Mouse (Mus musculus): Measurements from ENCODE around the gene Stub1. TPM values are rescaled to one million over a fixed set of nuclear protein-coding genes. Genes with fewer than 3 reads are reported as not detected.
"Not testable (repeated sequence)": the region's sequence is repeated elsewhere in the genome, so short reads cannot be mapped to it uniquely, and the experiment has no call there.

The Stub1 gene
- total RNA-seq, 2 experiments from 2014 or later, result 54.7 to 67.6 TPM

GRCm38 (mm10) chr17:25825984-25826570 is 7.1 kb downstream of the Stub1 start:
- ATAC-seq (ENCODE audit: poor library complexity, severe bottlenecking), result no peak

GRCm38 (mm10) chr17:25825311-25825710 is 7.9 kb downstream of the Stub1 start:
- ATAC-seq (ENCODE audit: poor library complexity, severe bottlenecking), result no peak

DNA sequence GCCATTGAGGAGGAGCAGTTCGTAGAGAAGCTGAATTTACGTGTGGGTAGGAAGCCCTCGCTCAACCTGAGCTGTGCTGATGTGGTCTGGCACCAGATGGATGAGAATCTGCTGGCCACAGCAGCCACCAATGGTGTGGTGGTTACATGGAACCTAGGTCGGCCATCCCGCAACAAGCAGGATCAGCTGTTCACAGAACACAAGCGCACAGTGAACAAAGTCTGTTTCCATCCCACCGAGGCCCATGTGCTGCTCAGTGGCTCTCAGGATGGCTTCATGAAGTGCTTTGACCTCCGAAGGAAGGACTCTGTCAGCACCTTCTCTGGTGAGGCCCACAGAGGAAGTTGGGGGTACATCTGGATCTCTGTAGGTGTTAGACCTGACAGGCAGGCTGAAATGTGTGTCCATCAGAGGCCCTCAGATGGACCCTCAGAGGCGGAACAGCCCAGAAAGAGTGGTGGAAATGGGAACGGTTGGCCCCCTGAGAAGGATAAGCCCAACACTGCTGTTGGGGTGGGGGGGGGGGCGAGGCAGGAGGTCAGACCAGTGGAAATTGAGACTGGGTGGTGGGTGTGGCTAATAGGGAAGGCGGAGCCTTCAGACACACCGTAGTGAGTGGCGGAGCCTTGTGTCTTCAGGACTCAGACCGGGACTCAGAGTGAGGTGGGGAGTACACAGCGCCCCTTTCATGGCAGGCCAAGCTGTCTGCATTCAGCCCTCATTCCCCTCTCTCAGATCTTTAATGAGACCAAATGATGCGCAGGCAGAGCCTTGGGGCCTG is 8.7 kb downstream of the Stub1 start:
- no peak for ATAC-seq (ENCODE audit: poor library complexity, severe bottlenecking)

DNA sequence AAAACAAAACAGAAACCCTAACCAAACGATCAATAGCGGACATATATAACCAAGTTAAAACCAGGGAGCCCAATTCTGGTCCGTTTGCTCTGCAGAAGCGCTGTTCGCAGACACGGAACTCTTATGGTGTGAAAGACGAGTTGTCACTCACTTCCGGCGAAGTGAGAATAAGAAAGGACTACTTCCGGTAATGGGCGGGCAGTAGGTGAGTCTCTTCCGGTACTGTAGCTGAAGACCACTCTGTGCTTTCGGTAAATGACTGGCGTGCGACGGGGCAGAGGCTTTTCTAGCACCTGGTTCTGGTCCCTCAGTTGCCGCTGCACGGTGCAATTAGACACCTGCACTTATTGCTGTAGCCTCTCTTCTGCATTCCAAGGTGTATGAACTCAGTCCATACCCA is 9.8 kb downstream of the Stub1 start, which contains the start of gene Wdr24:
Wdr24 (plus strand) TSS at position 176 of the 400 bp plus-strand sequence.
- ATAC-seq (ENCODE audit: poor library complexity, severe bottlenecking), result peak; percentile 94

- peak; percentile 34; the same call in 1 of the 2 replicates for ATAC-seq (ENCODE audit: poor library complexity, severe bottlenecking)
These were observed 14.1 kb downstream of the Stub1 start for GRCm38 (mm10) chr17:25818851-25819780.

- ATAC-seq (ENCODE audit: poor library complexity, severe bottlenecking), result no peak
These were observed 15.5 kb downstream of the Stub1 start for GRCm38 (mm10) chr17:25817662-25818061.

GRCm38 (mm10) chr17:25813471-25813870 is 19.7 kb downstream of the Stub1 start:
- peak; percentile 68 for ATAC-seq (ENCODE audit: poor library complexity, severe bottlenecking)

GRCm38 (mm10) chr17:25810890-25811289 is 22.3 kb downstream of the Stub1 start:
- ATAC-seq (ENCODE audit: poor library complexity, severe bottlenecking), result no peak

- no peak for ATAC-seq (ENCODE audit: poor library complexity, severe bottlenecking)
These were observed 23.4 kb downstream of the Stub1 start for GRCm38 (mm10) chr17:25809606-25810340.

DNA sequence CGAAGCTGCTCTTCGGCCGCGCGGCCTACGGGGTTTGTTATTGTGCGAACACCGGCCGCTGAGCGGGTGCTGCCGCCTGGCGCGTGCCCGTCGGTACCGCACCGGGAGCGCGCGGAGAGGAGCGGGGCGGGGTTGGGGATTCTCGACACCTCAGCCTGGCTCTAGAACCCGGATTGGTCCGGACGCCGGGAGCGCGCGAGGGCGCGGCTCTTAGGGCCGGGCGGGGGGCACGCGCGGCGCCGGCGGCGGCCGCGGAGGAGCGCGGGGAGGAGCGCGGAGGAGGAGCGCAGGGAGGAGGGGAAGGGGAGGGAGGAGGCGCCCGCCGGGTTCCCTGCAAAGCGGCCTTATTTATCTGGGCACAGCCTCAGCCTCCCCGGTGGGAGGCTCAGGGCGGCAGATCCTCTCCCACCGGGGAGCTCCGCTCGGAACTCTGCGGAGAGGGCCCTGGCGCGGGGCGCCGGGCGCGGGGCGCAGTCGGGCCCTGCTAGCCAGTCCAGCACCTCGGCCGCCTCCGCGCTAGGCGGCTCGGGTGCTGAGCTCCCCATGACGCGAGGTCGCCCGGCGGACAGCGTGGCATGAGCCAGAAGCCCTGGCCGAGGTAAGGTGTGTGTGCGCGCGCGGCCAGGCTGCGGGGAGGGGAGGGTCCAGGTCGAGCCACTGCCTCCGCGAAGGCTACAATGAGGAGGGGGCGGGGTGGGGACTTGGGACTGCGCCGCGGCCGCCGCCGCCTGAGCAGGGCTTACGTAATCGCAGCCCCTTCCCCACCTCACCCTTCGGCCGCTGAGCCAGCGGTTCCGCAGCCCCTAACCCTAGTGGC is 24.2 kb downstream of the Stub1 start, which contains the start of gene Fbxl16:
Fbxl16 (plus strand) TSS at position 297 of the 817 bp plus-strand sequence.
- no peak for ATAC-seq (ENCODE audit: poor library complexity, severe bottlenecking)

- no peak for ATAC-seq (ENCODE audit: poor library complexity, severe bottlenecking)
These were observed 25.2 kb downstream of the Stub1 start for GRCm38 (mm10) chr17:25808028-25808427.

DNA sequence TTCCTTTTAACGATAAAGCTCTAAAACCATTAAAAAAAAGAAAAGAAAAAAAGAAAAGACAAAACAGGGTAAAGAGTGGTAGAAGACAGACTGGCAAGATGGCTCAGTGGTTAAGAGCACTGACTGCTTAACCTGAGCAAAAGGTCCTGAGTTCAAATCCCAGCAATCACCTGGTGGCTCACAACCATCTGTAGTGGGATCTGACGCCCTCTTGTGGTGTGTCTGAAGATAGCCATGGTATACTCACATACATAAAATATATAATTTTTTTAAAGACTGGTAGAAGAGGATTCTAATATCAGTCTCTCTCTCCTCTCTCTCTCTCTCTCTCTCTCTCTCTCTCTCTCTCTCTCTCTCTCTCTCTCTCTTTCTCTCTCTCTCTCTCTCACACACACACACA is 25.8 kb downstream of the Stub1 start:
- ATAC-seq (ENCODE audit: poor library complexity, severe bottlenecking), result not testable (repeated sequence)

DNA sequence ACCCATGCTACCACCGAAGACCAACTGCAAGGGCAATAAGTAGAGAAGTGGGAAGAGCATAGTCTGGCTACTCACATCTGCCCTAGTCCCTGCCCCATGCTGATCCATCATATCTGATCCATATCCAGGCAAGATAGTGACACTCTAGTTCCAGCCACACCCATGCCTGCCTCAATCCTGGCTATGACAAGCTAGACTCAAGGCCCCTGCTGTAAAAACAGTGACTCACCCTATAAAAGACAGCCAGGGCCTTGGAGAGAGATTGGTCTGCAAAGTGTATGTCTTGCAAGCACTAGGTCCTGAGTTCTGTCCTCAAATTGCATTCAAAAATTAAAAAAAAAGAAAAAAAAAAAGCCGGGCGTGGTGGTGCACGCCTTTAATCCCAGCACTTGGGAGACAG is 26.7 kb downstream of the Stub1 start:
- no peak for ATAC-seq (ENCODE audit: poor library complexity, severe bottlenecking)

GRCm38 (mm10) chr17:25802825-25803517 is 30.2 kb downstream of the Stub1 start:
- ATAC-seq (ENCODE audit: poor library complexity, severe bottlenecking), result no peak

GRCm38 (mm10) chr17:25801029-25801428 is 32.2 kb downstream of the Stub1 start:
- ATAC-seq (ENCODE audit: poor library complexity, severe bottlenecking), result peak; percentile 84

DNA sequence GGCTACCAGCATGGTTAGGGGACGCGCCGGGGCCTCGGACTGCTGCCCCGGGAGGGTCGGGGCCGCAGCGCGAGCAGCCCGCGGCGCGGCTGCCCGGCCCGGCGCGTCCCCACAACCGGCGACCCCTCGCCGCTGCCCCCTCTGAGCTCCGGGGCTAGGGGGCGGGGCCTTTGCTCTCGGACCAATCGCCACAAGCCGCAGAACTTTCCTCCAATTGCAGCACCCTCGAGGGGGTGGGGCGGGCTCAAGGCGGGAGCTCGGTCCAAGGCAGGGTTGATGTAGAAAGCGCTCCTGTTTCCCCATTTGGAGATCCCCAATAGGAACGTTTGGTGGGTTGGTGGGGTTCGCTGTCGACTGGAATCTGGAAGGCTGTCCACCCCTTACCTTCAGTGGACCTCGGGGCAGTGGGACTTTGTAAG is 36.2 kb downstream of the Stub1 start, which contains the start of gene Metrn:
Metrn (minus strand) TSS at position 186 of the 419 bp plus-strand sequence.
- peak; percentile 80 for ATAC-seq (ENCODE audit: poor library complexity, severe bottlenecking)

DNA sequence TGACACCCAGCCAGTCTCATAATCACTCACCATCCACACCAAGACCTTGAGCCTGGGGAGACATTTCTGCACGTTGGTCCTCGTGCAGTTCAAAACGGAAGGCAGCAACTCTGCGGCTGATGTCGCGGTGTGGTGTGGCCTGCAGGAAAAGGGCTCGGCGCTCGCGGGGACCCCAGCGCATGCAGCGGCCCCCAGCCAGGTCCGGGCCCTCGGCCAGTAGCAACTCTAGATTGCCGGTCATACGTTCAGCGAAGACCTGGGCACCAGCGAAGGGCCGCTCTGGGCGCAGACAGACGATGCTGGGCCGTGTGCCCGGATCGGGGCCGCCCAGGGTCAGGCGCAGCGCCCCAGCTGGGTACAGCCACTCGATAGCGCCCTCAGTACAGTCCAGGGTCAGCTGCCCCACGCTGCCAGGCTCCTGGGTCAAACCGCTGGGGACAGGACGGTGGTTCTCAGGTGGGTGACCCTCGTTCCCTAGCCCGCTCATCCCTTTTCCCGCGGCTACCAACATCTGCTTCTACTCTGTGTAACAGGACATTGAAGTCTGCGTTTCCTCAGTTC is 36.9 kb downstream of the Stub1 start:
- ATAC-seq (ENCODE audit: poor library complexity, severe bottlenecking), result no peak

DNA sequence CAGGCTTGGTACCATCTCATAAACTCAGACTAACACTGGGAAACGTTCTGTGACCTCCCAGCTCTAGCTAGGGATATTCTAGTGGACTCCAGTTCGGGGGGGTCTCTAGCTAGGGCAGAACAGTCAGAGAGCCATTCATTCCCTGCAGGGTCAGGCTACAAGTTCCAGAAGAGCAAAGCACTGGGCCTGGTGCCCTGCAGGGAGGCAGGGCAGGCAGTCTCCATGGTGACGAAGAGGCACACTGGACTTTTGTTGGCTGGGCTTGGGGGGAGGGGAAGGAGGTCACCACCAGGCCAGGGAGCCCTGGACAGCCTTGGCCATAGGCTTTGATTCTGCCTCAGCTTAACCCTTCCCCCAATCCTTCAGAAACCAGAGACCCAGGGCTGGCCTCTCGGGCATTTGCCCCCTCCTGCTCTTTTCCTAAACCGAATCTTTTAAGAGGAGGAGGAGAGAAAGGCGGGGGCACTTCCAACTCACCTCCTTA is 37.6 kb downstream of the Stub1 start, which contains the start of gene AC134908.4:
AC134908.4 (minus strand) TSS at position 51 of the 484 bp plus-strand sequence.
- no peak for ATAC-seq (ENCODE audit: poor library complexity, severe bottlenecking)

All from megakaryocyte, adult 5-6 weeks (primary cell).